Mouse (Mus musculus): Measurements from ENCODE around the gene Gpr135.

DNA sequence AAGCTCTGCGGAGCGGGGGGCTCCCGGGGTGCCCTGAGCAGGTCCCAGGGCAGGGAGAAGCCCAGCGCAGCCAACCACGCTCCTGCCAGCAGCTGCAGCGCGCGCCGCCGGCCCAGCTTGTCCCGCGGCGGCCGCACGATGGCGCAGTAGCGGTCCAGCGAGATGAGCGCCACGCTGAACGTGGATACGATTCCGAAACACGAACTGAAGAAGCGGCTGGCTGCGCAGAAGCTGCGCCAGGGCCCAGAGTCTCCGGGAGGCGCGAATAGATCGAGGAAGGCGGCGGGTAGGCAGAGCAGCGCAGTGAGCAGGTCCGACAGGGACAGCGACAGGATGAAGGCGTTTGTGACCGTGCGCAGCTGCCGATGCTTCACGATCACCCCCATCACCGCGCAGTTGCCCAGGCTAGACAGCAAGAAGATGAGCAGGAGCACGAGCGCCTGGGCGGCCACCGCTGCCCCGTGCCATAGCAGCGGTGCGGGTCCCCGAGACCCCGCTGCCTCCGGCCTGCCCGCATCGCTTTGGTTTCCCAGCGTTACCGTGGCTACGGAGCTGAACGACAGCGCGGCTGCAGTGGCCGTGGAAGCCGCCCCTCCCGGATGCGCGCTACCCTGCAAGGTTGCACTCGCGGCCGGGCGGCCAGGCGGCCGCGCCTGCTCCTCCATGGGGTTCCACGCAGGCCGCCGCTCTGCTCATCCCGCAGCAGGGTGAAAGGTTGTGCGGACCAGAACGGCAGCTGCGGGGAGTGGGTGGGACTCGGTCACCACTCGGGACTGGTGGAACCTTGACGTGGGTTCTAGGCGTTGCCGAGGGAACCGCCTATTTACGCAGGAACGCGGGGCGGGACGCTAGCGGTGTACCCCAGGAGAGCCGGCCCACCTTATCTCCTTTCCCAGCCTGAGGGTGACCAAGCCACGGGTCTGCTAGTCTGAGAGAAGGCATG, at the start of gene Gpr135:
- TF ChIP-seq CTCF (IDR thresholded peaks at IDR 0.05; ENCODE audit: control insufficient read depth, insufficient read depth, low read length) (peak; percentile 78), POLR2A (IDR thresholded peaks at IDR 0.05; ENCODE audit: borderline replicate concordance, control insufficient read depth, low read depth, low read length) (no peak; the same call in 1 of the 2 replicates)

Data from bone marrow, adult 2 months (tissue).